Mouse (Mus musculus) right cerebral cortex, postnatal 10 days (tissue): ENCODE data around the gene Mettl27.
A peak's percentile ranks its signal among the peaks of the same experiment; 100 is the strongest.
"Not testable (repeated sequence)": the region's sequence is repeated elsewhere in the genome, so short reads cannot be mapped to it uniquely, and the experiment has no call there.

Source experiments
- DNase-seq, 2 experiments: peaks; one replicate each; pipeline ENCODE4 v3.0.0; 2021; ENCODE audit warnings: low spot score in 2 of 2

The Mettl27 gene

DNA sequence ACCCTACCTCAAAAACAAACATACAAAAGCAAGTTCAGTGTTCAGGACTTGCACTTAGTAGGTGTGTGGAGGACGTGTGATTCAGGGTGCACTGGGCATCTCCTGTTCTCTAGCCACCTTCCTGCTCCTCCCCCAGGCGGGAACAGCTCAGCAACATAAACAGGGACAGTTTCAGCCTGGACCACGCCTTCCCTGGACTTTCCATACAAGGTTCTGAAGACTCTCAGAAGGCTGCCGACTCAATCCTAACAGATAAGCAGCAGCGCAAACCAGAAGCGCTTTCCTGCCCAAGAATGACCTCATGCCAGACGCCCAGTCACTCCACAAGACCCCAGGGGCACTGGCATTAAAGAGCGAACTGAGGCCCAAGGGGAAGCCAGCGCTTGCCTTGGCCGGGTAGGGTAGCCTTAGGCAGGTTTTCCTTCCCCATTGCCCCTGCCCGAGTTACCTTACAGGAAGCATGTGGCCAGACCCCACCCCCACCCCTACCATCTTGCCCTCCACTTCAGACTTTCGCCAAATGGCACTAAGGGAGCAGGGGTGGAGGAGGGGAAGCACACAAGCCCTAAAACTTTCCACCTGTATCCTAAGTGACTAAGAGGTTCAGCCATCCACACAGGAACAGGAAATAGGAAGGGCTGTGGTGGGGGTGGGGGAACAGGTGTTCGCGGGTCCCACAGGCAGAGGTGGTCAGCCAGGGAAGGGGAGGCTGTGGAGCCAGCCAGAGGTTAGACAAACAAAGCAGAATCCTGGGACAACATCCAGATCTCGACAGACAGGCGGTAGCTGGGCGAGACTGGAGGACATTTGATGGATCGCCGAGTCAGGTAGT lies 19.1 kb downstream of the Mettl27 start:
- no peak for DNase-seq

DNA sequence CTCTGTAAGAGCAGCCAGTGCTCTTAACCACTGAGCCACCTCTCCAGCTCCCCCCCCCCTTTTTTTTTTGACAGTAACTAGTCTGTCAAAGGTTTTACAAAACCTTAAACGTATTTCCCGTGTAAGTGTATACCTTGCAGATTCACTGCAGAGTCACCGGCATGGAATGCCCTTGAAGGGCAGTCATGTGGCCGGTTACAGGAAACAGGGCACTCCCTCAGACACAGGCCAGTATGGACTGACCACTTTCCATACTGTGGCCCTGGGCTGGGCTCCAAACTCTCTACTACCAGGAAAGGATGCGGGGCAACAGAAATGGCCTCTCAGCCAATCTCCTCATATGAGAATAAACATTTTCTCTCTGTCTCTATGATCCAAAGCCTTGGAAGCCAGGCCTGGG lies 23.3 kb downstream of the Mettl27 start:
- DNase-seq: no peak

DNA sequence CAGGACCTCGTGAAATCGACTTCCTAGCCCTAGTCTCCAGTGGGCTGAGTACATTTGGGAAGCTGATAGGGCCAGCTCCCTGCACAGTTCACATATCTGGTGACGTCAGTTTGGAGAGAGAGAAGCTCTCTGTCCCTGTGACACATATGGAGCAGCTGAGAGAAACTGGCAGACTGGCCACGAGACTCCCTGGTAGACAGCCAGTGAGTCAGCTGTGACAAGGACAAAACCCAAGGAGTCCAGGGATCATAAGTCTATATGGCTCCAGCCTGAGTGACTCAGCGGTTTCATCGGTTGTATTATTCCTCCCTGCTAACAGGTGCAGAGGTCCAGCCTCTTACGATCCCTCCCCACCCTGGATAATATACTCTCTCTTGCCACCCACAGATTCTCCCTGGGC lies 26.9 kb downstream of the Mettl27 start:
- DNase-seq: no peak

DNA sequence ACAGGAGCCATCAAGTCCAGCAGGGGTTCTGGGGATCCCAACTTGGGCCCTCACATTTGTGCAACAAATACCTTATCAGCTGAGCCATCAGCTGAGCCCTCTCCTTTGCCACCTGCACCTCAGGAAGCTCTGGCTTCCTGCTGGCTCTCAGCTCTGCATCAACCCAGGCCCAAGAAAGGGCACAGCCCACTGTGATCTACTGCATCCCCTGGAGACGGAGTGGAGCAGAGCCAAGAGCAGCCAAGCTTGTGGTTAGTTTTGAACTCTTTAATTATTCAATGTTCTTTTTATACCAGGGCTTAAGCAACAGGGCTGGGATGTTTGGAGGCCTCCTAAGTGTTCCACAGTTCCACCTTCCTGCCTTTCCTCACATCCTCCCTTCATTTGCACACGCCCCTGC lies 28.3 kb downstream of the Mettl27 start:
- no peak for DNase-seq

DNA sequence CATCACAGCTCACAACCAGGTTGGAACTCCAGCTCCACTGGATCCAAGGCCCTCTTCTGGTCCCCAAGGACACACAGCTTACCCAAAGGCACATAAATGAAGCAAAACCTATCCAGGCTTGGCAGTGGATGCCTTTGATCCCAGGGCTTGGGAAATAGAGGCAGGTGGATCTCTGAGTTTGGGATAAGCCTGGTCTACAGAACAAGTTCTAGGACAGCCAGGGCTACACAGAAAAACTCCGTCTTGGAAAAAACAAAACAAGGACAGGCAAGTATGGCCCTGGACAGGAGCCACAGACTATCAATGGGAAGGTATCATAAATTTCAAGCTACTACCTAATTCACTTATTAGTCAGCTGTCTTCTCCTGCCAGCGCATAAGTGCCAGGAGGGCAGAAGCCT lies 29.4 kb downstream of the Mettl27 start:
- DNase-seq: no peak

DNA sequence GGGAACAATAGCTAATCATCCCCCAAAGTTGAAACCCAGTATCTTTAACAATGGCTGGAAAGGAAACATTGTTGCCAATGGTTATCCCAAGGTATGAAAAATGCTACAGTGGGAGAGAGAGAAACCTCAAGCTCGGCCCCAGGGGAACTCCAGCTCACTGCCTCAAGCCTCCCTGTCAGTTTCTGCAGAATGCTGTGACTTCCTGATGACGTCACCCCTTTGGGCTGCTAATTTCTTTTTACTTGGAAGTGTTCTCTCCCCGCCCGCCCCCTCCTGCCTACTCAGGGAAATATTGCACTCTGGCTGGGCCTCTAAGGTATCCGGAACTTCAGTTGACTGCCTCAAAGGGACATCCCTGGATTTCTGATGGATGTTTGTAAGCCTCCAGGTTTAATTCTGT lies 31.4 kb downstream of the Mettl27 start:
- DNase-seq: no peak

DNA sequence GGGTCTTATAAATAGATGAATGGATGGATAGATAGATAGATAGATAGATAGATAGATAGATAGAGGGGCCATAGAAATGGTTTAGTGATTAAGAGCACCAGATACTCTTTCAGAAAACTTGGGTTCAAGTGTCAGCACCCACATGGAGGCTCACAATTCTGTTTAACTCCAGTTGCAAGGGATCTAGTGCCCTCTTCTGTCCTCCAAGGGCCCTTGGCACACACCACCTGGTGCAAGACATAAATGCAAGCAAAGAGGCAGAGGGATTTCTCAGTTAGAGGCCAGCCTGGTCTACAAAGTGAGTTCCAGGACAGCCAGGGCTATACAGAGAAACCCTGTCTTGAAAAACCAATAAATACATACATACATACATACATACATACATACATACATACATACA lies 32.5 kb downstream of the Mettl27 start:
- not testable (repeated sequence) for DNase-seq

DNA sequence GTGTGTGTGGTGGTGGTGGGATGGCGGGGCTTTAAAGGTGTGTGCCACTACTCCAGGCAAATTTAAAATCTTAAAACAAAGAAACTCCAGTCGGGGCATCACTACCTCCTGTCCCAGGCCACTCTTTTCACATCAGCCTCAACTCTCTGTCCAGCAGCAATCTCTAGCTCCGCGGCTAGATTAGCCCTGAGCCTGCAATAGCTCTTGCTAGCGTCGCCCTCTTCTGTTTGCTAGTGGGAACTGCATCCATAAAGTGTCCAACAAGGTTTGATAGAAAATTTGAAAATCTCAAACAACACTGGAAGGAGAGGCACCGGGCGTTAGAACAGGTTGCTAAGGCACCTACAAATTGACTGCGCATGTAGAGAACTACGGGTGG lies 33.3 kb downstream of the Mettl27 start:
- peak; percentile 76 to 85 for DNase-seq

DNA sequence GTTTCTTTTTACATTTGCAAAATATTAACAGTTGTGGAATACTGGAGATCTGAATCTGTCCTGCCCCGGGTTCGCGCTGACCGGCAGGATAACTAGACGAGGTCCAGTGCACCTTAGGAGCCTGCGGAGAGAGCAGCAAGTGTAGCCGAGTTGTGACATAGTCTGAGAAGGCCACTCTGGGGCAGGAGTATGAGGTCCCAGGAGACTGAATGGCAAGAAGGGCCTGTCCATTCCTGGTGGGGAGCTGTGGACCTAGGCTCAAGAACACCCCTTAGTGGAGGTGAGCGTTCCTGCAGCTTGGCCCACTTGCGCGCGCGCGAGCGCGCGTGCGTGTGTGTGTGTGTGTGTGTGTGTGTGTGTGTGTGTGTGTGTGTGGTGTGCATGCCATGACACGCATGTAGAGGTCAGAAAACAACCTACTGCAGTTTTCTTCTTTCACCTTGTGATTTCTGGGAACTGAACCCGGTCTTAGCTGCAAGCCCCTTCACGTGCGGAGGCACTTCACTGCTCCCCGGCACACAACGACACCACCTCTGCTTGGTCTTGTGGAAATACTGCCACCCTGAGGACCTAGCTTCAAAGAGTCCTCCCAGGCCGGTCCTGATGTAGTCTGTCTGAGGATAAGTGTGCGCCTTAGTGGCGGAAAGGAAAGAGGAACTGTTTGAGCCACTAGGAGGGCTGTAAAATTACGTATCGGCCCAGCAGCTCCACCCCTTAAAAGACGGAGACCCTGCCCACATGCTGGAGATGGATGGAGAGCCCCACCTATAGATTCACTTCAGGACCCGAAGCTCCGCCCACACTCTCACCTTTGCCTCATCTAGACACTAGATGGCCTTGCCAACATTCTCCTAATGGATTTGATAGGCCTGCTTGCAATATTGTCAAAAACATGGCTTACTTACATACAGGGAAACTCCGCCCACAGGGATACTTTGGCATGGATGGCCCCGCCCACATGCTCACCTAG lies 34.0 kb downstream of the Mettl27 start:
- DNase-seq: peak; percentile 46 to 47

DNA sequence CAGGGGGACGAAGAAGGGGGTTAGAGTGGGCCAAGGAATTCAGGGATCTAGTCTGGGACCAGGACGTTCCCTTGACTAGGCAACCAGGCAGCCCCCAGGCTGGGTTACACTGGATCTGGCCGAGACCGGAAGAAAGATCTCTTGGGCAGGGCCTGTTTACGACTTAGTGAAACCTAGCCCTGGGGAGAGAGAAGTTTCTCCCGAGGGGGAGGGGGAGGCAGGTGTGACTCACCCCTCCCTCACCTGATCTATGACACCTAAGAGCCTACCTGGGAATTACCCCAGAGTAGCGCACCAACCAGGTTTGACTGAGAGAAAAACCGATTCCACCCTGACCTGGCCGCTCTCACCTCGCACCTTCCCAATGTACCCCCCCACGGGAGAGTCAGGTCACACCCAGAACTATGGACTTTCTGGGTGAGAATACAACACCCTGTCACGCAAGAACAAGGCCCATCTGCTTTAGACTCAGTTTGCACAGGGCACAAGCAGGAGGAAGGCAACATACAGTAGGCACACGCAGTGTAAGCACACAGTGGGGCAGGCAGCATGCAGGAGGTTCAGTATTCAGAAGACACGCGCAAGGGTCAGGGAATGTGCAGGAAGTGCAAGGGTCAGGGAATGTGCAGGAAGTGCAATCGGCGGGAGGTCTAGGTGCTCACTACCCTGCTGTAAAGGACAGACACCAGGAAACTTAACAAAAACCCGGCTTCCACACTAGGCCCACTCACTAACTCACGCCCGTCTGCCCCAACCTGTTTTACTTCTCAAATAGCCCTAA lies 35.2 kb downstream of the Mettl27 start:
- DNase-seq: no peak

DNA sequence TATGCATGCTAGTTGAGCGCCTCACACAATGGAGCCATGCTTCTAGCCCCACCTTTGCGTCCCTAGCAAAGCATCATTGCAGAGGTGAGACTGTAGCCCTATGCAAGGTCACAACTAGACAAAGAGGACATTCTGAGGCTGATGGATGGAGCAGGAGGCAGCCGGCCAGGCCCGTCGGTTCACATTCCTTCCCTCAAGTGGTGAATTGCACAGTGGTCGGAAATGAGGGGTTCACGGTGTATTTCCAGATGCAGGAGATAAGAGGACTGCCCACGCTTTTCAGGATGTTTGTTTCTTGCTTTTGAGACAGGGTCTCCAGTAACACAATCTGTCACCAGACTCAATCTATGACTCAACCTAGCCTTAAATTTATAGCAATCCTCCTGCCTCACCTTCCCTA lies 38.5 kb downstream of the Mettl27 start:
- no peak for DNase-seq

DNA sequence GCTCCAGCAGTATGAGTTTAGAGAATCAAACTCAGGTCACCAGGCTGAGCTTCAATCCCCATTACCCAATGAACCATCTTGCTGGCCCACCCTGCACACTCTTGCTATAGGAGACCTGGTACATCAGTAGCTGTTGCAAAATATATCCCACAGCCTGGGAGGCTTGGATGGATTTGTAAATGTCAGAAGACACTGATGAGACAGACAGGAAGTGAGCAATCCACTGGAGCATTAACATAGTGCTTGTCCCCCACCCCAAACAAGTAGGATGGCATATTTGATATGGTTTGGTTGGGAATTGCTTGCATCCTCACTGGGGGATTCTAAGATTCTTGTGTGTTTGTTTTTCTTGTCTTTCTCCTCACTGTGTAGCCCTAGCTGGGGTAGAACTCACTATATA lies 40.9 kb downstream of the Mettl27 start:
- no peak for DNase-seq

DNA sequence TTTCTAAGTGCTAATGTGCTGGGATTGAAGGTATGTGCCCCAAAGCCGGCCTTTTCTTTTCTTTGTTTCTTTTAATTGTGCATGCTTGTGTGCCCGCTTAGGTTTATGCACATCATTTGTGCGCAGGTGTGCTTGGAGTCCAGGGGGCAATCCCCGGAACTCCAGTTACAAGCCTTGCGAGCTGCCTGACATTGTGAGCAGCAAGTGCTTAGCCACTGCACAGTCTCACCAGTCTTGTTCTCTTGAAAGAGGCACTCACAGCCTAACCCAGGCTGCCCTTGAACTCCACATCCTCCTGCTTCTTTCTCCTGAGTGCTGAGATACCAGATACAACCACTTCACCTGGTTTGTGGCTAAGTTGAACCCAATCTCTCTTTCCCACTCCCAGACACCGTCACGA lies 41.4 kb downstream of the Mettl27 start:
- DNase-seq: no peak

DNA sequence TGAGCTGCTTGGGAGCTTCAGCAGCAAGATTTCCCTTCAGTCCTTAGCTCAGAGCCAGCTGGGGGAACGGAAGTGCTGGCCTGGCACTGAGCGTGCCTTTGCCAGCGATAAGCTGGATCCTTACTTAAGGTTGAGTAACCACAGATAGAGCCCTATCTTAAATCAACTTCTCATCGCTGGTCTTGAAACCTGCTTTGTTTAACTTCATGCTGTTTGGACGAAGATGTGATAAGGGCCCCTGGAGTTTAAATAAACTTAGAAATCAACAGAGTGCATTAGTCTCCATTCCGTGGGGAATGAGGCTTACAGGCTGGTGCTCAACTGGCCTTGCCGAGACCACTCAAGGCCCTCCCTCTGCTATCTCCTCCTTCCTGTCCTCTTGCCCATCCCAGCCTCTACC lies 42.1 kb downstream of the Mettl27 start:
- no peak for DNase-seq

DNA sequence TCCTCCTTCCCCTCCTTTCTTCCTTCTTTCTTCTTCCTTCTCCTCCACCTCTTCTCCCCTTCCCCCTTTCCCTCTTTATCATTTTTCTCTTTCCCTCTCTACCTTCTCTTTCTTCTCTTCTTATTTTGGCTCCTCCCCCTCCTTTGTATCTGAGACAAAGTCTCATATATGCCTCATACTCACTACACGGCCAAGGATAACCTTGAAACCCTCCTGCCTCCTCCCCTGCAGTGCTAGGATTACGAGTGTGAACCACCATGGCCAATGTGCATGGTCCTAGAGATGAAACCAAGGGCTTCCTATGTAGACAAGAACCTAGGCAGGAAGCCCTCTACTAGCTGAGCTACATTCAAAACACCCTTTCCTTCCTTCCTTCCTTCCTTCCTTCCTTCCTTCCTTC lies 42.8 kb downstream of the Mettl27 start:
- DNase-seq: no peak

DNA sequence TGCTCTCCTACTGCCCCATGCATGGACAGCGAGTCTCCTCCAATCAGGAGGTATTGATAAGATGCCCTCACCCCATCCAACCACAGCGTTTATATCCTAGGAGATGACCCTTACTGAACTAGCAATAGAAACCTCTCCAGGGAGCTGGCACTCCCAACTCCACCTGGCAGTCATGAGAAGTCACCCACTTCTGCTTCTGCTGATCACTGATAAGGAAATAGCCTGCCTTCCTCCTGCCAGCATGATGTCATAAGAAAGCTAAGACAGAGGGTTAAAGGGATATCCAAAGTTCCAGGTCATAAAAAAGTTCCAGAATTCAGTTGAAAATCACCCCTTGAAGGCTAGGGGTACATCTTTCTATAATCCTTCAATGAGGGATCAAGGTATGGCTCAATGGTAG lies 44.0 kb downstream of the Mettl27 start:
- DNase-seq: no peak

DNA sequence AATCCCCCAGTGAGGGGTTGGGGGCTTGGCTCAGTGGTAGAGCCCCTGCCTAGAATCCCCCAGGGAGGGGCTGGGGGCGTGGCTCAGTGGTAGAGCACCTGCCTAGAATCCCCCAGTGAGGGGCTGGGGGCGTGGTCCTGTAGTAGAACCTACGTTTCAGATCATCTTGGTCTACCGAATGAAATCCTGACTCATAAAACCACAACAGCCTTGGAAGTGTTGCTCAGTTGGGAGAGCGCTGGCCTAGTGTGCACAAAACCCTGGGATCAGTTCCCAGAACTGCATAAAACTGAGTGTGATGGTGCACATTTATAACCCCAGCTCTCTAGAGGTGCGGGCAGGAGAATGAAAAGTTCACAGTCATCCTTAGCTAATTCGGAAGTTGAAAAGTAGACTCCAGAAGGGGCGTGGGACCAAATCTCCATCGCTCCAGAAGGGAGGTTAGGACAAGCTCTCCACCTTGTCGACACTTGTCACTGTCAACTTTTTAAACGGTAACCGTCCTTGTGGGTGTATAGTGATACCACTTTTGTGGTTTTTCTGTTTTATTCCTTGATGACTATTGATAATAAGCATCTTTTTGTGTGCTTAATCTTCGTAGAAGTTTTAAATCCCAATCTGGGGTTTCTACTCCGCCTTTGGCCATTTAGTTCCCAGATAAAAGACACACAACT lies 44.5 kb downstream of the Mettl27 start:
- no peak for DNase-seq

DNA sequence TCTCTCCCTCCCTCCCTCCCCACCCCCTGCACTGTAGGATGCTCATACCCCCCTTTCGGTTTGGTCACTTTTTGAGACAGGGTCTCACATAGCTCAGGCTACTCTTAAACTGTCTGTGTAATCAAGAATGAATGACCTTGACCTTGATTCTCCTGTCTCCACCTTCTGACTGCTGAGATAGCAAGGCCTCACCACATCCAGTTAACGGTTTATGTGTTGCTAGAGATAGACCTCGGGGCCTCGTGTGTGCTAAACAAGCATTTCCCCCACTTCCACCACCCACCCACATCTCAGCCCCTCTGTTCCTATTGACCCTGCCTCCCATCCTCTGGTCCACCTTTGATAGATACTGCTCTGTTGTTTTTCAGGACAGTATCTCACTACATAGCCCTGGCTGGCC lies 45.7 kb downstream of the Mettl27 start:
- no peak for DNase-seq

DNA sequence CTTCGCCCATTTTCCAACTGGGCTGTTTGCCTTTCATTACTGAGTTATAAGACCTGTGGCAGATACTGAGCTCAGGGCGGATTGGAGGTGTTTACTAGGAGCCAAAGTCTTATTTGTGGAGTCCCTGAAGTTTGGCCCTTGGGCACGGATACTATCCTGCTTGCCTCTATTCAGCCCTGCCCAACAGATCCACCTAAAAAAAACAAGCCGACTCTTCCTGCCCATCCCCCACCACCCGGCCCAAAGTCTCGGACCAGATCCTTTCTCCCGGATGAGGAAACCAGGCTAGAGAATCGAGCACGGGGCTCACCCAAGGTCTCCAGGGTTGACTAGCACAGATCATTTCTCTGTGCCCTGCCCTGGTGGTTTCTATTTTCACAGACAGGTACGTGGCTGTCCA lies 49.0 kb downstream of the Mettl27 start:
- no peak for DNase-seq

DNA sequence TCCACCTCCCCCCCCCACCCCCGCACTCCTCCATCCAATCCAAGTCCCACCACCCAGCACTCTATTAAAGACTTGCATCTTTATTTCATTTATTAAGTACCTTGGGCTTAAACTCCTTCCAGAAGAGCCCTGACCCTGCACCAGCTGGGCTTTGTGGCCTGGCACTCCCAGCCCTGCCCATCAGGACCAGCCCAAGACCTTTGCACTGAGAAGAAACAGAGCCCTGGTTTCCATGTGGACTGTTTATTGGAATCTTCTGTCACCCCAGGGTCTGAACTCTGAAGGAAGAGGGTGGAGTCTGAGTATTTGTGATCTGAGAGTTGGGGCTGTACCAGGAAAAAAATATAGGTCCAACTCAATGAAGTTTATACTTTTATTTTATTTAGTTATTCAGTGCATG lies 50.9 kb downstream of the Mettl27 start:
- DNase-seq: no peak

DNA sequence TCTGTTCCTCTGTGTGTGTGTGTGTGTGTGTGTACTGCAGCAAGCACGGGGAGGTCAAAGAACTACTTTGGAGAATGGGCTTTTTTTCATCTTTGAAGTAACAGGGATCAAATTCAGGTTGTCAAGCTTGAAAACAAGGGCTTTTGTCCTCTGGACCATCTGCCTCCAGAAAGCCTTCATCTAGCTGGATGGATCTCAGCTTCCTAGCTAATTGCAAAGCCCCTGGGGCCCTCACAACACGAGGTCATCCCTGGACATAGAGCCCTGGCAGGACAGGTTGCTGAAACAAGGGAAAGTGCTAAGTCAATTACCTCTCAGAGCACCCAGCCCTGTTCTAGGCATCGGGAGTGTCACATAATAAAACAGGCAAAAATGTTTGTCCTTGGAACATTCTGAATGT lies 51.6 kb downstream of the Mettl27 start:
- no peak for DNase-seq
